Mouse (Mus musculus) embryonic facial prominence, embryonic 10.5 days (tissue): ENCODE results near the gene Zfp69. TPM values are rescaled to one million over a fixed set of nuclear protein-coding genes. Genes with fewer than 3 reads are reported as not detected.

ENCODE experiments used
- microRNA-seq: library from miRNA; unstranded; fragments of <30 nt; microRNA quantifications from one replicate; pipeline ENCODE4, GENCODE M21; 2017
- polyA plus RNA-seq: library from polyadenylated mRNA; unstranded; fragments of >200 nt; fragmentation: Nextera tagmentation; extraction: Ambion mirVana; gene quantifications from 2 replicates; pipeline ENCODE4 v1.2.1, GENCODE M21; 2016

Zfp69 gene
- polyA plus RNA-seq, 1 experiment from 2014 or later, result 11.8 TPM

Small RNAs within 50 kb of the gene (microRNA-seq; reads per million reads assigned to microRNA genes)
- not detected for gene Mir7015

Other genes starting within 250 kb of the Zfp69 start
- 4.2 and 5.6 TPM in 2 replicates for gene Kcnq4, start 203.1 kb downstream of the Zfp69 start, polyA plus RNA-seq
- 126 and 128 TPM in 2 replicates for gene Nfyc, start 120.1 kb downstream of the Zfp69 start, polyA plus RNA-seq
- 1.8 and 2.4 TPM in 2 replicates for gene Rims3, start 96.9 kb downstream of the Zfp69 start, polyA plus RNA-seq
- 36.0 and 41.5 TPM in 2 replicates for gene Exo5, start 26.7 kb downstream of the Zfp69 start, polyA plus RNA-seq
- 14.0 and 14.3 TPM in 2 replicates for gene Smap2, start 65.5 kb upstream of the Zfp69 start, polyA plus RNA-seq
- 5.1 and 6.0 TPM in 2 replicates for gene Col9a2, start 87.7 kb upstream of the Zfp69 start, polyA plus RNA-seq
- 26.8 and 31.0 TPM in 2 replicates for gene Zmpste24, start 146.5 kb upstream of the Zfp69 start, polyA plus RNA-seq
- gene Tmco2, start 157.5 kb upstream of the Zfp69 start, polyA plus RNA-seq, result not detected in 2 replicates